In the genomic region with DNA sequence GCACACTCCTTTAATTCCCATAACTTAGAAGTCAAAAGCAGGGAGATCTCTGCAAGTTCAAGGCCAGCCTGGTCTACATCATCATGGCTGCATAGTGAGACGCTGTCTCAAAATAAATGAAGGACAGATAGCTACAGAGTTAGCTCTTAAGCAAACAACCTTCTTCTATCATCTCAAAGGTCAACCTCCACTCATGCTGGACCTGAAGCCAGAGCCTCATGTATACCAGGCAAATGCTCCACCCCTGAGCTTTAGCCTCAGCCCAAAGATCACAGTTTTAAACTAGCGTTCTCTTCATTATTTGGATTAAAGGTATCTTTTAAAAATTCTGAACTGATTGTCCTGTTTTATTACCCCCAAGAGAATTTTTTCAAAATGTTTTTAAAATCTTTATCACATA, we compare ENCODE assay signal across 12 mouse cellular contexts.
"Had no signal": no experiment of that assay in that cellular context is flagged by ENCODE, and none has a peak within 500 bp of the region (broad histone marks: within the 10 kb centered on the region; RNA-seq: fewer than 3 reads in every experiment).

No protein-coding gene starts in this region.

- H3K9me3 ChIP-seq: hindbrain, embryonic 15.5 days had no signal

- H3K36me3 ChIP-seq: hindbrain, embryonic 15.5 days had no signal

- H3K9ac ChIP-seq: hindbrain, embryonic 15.5 days; liver, embryonic 14.5 days had no signal

- H3K27ac ChIP-seq: hindbrain, embryonic 15.5 days; left cerebral cortex, adult 2 months; liver, embryonic 14.5 days; stomach, postnatal 0 days had no signal

- DNase-seq: layer of hippocampus, postnatal 36 days; lung, adult 2 months; lung, postnatal 14 days; lung, postnatal 4 days; midbrain, embryonic 14.5 days; thymus, postnatal 25 days had no signal

- H3K4me3 ChIP-seq: hindbrain, embryonic 15.5 days; left cerebral cortex, adult 2 months had no signal

- H3K27me3 ChIP-seq: hindbrain, embryonic 15.5 days had no signal

- ATAC-seq: intestine, postnatal 0 days had no signal

- H3K4me2 ChIP-seq: hindbrain, embryonic 15.5 days; midbrain, embryonic 11.5 days had no signal
